Mouse (Mus musculus): ENCODE measurements around the gene Ndufa6. TPM values are rescaled to one million over a fixed set of nuclear protein-coding genes. Genes with fewer than 3 reads are reported as not detected.
"Not testable (repeated sequence)": the region's sequence is repeated elsewhere in the genome, so short reads cannot be mapped to it uniquely, and the experiment has no call there.

Gene Ndufa6
- polyA plus RNA-seq (2016; fragmentation: Nextera tagmentation; extraction: Ambion mirVana), result 243 and 256 TPM in 2 replicates

DNA sequence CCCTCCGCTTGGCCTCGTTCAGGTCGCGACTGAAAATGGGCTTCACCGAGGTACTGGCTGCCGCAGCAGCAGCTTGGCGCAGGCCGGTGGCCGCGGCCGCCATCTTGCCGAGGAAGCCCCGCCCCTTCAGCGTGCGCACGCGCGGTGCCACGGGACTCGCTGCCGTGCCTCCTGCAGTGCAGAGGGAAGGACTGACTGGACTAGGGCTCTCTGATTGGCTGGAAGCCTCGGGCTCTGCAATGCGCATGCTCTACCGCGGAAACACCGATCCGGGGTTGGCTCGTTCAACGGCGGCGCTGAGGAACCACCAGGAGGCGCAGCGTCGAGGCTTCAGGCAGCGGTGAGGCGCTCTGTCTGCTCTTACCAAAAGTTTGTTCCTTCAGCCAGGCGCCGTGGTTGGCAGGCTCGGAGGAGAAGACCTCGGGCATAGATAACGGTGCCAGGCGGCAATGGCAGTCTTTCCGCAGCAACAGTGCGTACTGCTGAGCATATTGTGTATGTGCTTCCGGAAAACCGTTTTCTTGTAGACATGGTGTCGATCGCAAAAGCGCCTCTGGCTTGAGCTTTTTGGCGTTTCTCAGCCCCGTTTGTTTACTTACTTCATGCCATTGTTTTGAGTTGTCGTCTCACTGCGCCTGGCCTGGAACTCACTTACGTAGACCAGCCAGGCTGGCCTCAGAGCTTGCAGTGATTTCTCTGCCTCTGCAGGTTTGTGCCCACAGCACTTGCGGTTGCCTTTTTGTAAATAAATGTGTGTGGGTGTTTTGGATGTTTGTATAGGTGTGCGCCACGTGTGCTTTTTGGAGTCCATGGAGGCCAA, at the start of gene Ndufa6:
Gene Ndufa6 (minus strand): TSS at position 197 of the 820 bp plus-strand sequence.
- H3K36me3 ChIP-seq (replicated peaks), result peaks cover 24% of the 10 kb centered on the region
- H3K27me3 ChIP-seq (replicated peaks; ENCODE audit: low read depth, poor library complexity, severe bottlenecking), result no peaks in the 10 kb centered on the region
- H3K9me3 ChIP-seq, result no peaks in the 10 kb centered on the region
- peaks cover 30% of the 10 kb centered on the region for H3K4me1 ChIP-seq
- DNase-seq (ENCODE audit: low spot score), result peak; percentile 99
- peak within 1 kb of the TSS; percentile 91 for H3K27ac ChIP-seq (replicated peaks)
- peak within 1 kb of the TSS; percentile 73 for H3K4me3 ChIP-seq
- 2% methylated on average over 57 of the region's 57 CpGs for WGBS

DNA sequence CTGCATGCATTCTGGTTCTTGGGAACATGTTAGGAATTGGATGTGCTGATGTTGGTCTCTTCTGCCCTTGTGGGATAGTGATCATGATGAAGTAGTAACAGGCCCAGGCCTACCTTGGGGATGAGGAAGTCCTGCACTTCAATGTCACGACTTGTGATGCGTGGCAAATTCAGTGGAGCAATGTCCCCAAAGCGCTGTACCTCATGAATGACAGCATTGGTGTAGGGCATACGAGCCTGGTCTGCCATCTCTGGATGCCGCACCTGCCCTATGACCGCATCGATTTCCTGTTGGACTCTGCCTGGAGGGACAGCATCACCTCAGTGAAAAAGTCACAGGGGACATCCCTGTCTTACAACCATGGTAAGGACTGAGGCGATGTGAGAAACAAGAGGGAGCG, 49.5 kb upstream of the Ndufa6 start:
- H3K9me3 ChIP-seq, result no peaks in the 10 kb centered on the region
- H3K27ac ChIP-seq (replicated peaks), result no peak overlapping the region
- WGBS, result 91% methylated on average over 9 of the region's 9 CpGs
- no peaks in the 10 kb centered on the region for H3K4me1 ChIP-seq
- H3K27me3 ChIP-seq (replicated peaks; ENCODE audit: low read depth, poor library complexity, severe bottlenecking), result no peaks in the 10 kb centered on the region
- no peaks in the 10 kb centered on the region for H3K36me3 ChIP-seq (replicated peaks)
- H3K4me3 ChIP-seq, result no peak overlapping the region
- no peak for DNase-seq (ENCODE audit: low spot score)

DNA sequence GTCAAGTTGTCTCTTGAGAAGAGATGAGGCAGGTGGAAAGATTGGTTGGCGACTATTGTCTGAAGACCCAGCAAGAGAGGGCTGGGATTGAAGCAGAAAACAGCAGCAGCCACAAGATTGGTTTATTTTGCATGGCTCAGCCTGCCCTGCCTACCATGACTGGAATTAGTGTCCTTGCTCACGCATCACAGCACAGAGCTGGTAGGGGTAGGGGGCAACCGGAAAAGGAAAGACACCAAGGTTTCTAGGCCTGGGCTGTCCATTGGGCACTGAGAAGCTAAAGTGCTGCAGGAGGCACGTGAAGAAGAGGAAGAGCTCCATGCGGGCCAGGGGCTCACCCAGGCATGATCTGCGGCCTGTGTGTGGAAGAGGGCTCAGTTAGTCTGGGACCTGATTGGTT, 48.6 kb upstream of the Ndufa6 start:
- no peak overlapping the region for H3K4me3 ChIP-seq
- H3K27me3 ChIP-seq (replicated peaks; ENCODE audit: low read depth, poor library complexity, severe bottlenecking), result no peaks in the 10 kb centered on the region
- no peaks in the 10 kb centered on the region for H3K36me3 ChIP-seq (replicated peaks)
- no peak for DNase-seq (ENCODE audit: low spot score)
- no peaks in the 10 kb centered on the region for H3K9me3 ChIP-seq
- no peaks in the 10 kb centered on the region for H3K4me1 ChIP-seq
- WGBS, result 81% methylated on average over 6 of the region's 6 CpGs
- no peak overlapping the region for H3K27ac ChIP-seq (replicated peaks)

DNA sequence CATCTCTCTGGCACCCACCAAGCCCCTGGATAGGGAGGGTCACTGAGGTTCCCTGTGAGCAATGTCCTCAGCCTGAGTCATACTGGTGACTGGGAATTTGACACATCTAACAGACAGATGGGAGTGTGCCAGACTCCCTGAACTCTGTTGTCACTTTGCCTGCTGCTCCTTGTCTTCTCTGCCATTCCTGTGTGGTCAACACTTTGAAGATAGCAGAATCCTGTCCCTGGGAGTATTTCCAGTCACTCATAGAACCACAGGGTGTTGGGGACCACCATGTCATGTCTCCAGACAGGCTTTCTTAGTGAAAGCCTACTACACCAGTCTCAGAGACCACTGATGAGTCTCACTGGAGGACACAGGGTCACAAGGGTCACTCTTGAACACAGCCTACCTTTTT, 48.0 kb upstream of the Ndufa6 start:
- no peaks in the 10 kb centered on the region for H3K9me3 ChIP-seq

GRCm38 (mm10) chr15:82401516-82401915, 47.4 kb upstream of the Ndufa6 start:
- H3K36me3 ChIP-seq (replicated peaks), result no peaks in the 10 kb centered on the region
- no peaks in the 10 kb centered on the region for H3K4me1 ChIP-seq
- H3K27me3 ChIP-seq (replicated peaks; ENCODE audit: low read depth, poor library complexity, severe bottlenecking), result no peaks in the 10 kb centered on the region
- no peak overlapping the region for H3K4me3 ChIP-seq
- H3K27ac ChIP-seq (replicated peaks), result no peak overlapping the region
- H3K9me3 ChIP-seq, result no peaks in the 10 kb centered on the region
- no peak for DNase-seq (ENCODE audit: low spot score)
- WGBS, result 54% methylated on average over 2 of the region's 2 CpGs

More for the DNA sequence above, 48.0 kb upstream of the Ndufa6 start:
- Histone ChIP-seq H3K4me3 (no peak overlapping the region), H3K4me1 (no peaks in the 10 kb centered on the region), H3K27me3 (replicated peaks; ENCODE audit: low read depth, poor library complexity, severe bottlenecking) (no peaks in the 10 kb centered on the region), H3K36me3 (replicated peaks) (no peaks in the 10 kb centered on the region), H3K27ac (replicated peaks) (no peak overlapping the region)
- DNase-seq (ENCODE audit: low spot score), result no peak

DNA sequence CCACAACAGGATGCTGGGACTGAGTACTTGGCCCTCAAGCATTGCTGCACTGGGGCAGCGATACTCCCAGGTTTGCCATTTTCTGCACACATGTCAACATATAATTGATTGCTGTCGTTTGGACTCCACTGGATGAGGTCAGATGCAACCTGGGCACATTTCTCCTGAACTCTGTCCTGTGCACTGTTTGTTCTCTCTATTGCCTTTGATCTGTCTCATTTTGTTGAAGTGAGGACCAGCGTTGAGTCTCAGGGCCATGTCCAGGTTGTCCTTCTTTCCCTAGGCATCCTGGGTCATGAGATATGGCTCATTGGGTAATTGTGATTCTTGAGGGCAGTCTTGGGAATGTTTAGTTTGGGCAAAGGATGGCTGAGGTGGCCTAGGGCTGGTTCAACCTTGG, 41.8 kb upstream of the Ndufa6 start:
- not testable (repeated sequence) for H3K36me3 ChIP-seq (replicated peaks); H3K27ac ChIP-seq (replicated peaks); H3K9me3 ChIP-seq

DNA sequence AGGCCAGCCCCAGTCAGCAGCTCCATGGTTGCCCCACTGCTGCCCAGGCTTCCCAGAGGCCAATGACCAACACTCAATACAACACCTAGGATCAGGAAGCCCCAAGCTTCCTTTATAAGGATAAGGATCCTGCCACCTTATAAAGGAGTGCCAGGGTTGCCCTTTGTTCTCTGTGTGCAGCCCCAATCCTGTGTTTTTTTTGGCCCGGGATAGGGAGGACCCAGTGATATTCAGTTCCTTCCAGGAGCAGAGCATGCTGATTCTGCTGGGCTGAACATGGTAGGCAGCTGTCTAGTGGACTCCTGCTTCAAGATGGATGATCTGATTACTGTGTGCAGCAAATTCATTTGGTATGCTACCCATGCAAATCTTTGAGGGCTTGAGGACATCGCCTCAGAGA, 39.8 kb upstream of the Ndufa6 start, which contains the start of gene Cyp2d11:
Gene Cyp2d11 (minus strand): TSS at position 101 of the 400 bp plus-strand sequence.
- H3K9me3 ChIP-seq; H3K36me3 ChIP-seq (replicated peaks); H3K27me3 ChIP-seq (replicated peaks; ENCODE audit: low read depth, poor library complexity, severe bottlenecking); H3K4me1 ChIP-seq; H3K27ac ChIP-seq (replicated peaks); DNase-seq (ENCODE audit: low spot score); H3K4me3 ChIP-seq: not testable (repeated sequence)
- WGBS, result 89% methylated on average over 2 of the region's 2 CpGs

More for the DNA sequence above, 41.8 kb upstream of the Ndufa6 start:
- DNase-seq (ENCODE audit: low spot score), result peak; percentile 1
- H3K4me1 ChIP-seq; H3K27me3 ChIP-seq (replicated peaks; ENCODE audit: low read depth, poor library complexity, severe bottlenecking); H3K4me3 ChIP-seq: not testable (repeated sequence)
- 93% methylated on average over 3 of the region's 3 CpGs for WGBS

DNA sequence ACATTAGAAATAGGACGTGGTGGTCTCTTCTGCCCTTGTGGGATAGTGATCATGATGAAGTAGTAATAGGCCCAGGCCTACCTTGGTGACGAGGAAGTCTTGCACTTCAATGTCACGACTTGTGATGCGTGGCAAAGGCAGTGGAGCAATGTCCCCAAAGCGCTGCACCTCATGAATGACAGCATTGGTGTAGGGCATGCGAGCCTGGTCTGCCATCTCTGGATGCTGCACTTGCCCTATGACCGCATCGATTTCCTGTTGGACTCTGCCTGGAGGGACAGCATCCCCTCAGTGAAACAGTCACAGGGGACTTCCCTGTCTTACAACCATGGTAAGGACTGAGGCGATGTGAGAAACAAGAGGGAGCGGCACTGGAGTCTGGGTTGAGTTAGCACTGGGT, 35.8 kb upstream of the Ndufa6 start:
- WGBS, result 85% methylated on average over 10 of the region's 10 CpGs
- H3K4me1 ChIP-seq; H3K27ac ChIP-seq (replicated peaks); H3K4me3 ChIP-seq; DNase-seq (ENCODE audit: low spot score); H3K36me3 ChIP-seq (replicated peaks); H3K27me3 ChIP-seq (replicated peaks; ENCODE audit: low read depth, poor library complexity, severe bottlenecking); H3K9me3 ChIP-seq: not testable (repeated sequence)

GRCm38 (mm10) chr15:82385729-82386128, 31.6 kb upstream of the Ndufa6 start:
- H3K4me3 ChIP-seq, result no peak overlapping the region
- no peak for DNase-seq (ENCODE audit: low spot score)
- H3K9me3 ChIP-seq, result no peaks in the 10 kb centered on the region
- H3K27ac ChIP-seq (replicated peaks), result no peak overlapping the region
- WGBS, result 93% methylated on average over 2 of the region's 2 CpGs
- H3K36me3 ChIP-seq (replicated peaks), result no peaks in the 10 kb centered on the region
- no peaks in the 10 kb centered on the region for H3K27me3 ChIP-seq (replicated peaks; ENCODE audit: low read depth, poor library complexity, severe bottlenecking)
- peaks cover 4% of the 10 kb centered on the region for H3K4me1 ChIP-seq

GRCm38 (mm10) chr15:82382441-82382840, 28.3 kb upstream of the Ndufa6 start:
- Histone ChIP-seq H3K4me1 (peaks cover 34% of the 10 kb centered on the region), H3K4me3 (no peak overlapping the region), H3K27me3 (replicated peaks; ENCODE audit: low read depth, poor library complexity, severe bottlenecking) (peaks cover 7% of the 10 kb centered on the region; the same call in 1 of the 2 replicates), H3K36me3 (replicated peaks) (no peaks in the 10 kb centered on the region), H3K27ac (replicated peaks) (no peak overlapping the region), H3K9me3 (no peaks in the 10 kb centered on the region)
- DNase-seq (ENCODE audit: low spot score), result no peak
- 91% methylated on average over 2 of the region's 2 CpGs for WGBS

GRCm38 (mm10) chr15:82380714-82381062, 26.6 kb upstream of the Ndufa6 start:
- H3K4me3 ChIP-seq, result peak overlapping the region; percentile 61
- H3K36me3 ChIP-seq (replicated peaks), result no peaks in the 10 kb centered on the region
- peaks cover 40% of the 10 kb centered on the region for H3K4me1 ChIP-seq
- no peaks in the 10 kb centered on the region for H3K9me3 ChIP-seq
- H3K27ac ChIP-seq (replicated peaks), result no peak overlapping the region
- peaks cover 8% of the 10 kb centered on the region; the same call in 1 of the 2 replicates for H3K27me3 ChIP-seq (replicated peaks; ENCODE audit: low read depth, poor library complexity, severe bottlenecking)
- no peak for DNase-seq (ENCODE audit: low spot score)
- 39% methylated on average over 7 of the region's 7 CpGs for WGBS

GRCm38 (mm10) chr15:82379871-82380713, 26.0 kb upstream of the Ndufa6 start, which contains the start of gene Cyp2d22:
Cyp2d22 (minus strand) TSS chr15:82380260.
- Histone ChIP-seq H3K27me3 (replicated peaks; ENCODE audit: low read depth, poor library complexity, severe bottlenecking) (peaks cover 8% of the 10 kb centered on the region; the same call in 1 of the 2 replicates), H3K9me3 (no peaks in the 10 kb centered on the region), H3K36me3 (replicated peaks) (no peaks in the 10 kb centered on the region), H3K4me3 (peak within 1 kb of the TSS; percentile 61), H3K27ac (replicated peaks) (peak within 1 kb of the TSS; percentile 78), H3K4me1 (peaks cover 40% of the 10 kb centered on the region)
- DNase-seq (ENCODE audit: low spot score), result peak; percentile 68
- WGBS, result 2% methylated on average over 21 of the region's 24 CpGs

Data from embryonic facial prominence, embryonic 10.5 days (tissue).